In the genomic region with DNA sequence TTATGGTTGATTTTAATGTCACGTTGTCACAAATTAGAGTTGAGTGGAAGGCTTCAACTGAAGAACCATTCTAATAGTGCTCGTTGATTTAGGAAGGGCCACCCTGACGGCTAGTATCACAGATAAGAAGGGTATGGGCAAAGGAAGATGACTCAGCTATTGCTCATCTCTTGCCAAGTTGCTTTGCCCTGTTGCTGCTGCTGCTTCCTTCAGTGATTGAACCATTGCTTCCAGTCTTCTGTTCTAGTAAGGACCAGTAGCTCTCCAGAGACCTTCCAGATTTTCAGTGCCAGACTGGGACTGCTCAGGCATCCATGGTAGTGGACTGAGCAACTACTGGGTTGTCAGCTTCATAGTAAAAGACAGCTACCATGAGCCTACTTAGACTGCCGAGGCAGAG, we compare ENCODE assay signal across 18 mouse cellular contexts. TPM values are rescaled to one million over a fixed set of nuclear protein-coding genes. Genes with fewer than 3 reads are reported as not detected.
DNase-seq lines count a peak whose midpoint lies in the region; ATAC-seq lines count a peak whose summit lies in the region.
"Had no signal": no experiment of that assay in that cellular context is flagged by ENCODE, and none has a peak within 500 bp of the region (broad histone marks: within the 10 kb centered on the region; RNA-seq: fewer than 3 reads in every experiment).

No protein-coding gene starts in this region.

- ATAC-seq in liver, embryonic 12.5 days, result peak; percentile 94
- peak; percentile 92 for ATAC-seq in megakaryocyte progenitor cell, adult 5-6 weeks (replicated peaks; ENCODE audit: poor library complexity)
- ATAC-seq: forebrain, postnatal 0 days; midbrain, embryonic 13.5 days had no signal

- 29% methylated on average over 4 of the region's 4 CpGs for WGBS in liver, embryonic 12.5 days (ENCODE audit: insufficient replicate concordance)

- H3K9ac ChIP-seq in liver, embryonic 12.5 days, result peak overlapping the region; percentile 51; the same call in 1 of the 2 replicates
- H3K9ac ChIP-seq: forebrain, postnatal 0 days; midbrain, embryonic 13.5 days had no signal

- H3K9me3 ChIP-seq in liver, embryonic 12.5 days (replicated peaks), result no peaks in the 10 kb centered on the region
- H3K9me3 ChIP-seq: embryonic facial prominence, embryonic 10.5 days; midbrain, embryonic 13.5 days had no signal

- H3K36me3 ChIP-seq in liver, embryonic 12.5 days, result peaks cover 14% of the 10 kb centered on the region
- H3K36me3 ChIP-seq: embryonic facial prominence, embryonic 10.5 days; midbrain, embryonic 13.5 days had no signal

- peak; percentile 15 to 68 for DNase-seq in adrenal gland, adult (ENCODE audit: inconsistent age in 2 of 2, low spot score in 1 of 2)
- DNase-seq in adrenal gland, adult 2 months, result no peak
- peak; percentile 62 for DNase-seq in c-Kit-negative CD71-positive TER-119-positive erythroid progenitor cells, embryonic 14.5 days (ENCODE audit: low read depth, low spot score)
- DNase-seq in cerebellum, postnatal 14 days, result no peak
- DNase-seq in kidney, postnatal 25 days, result no peak
- no peak for DNase-seq in kidney, postnatal 4 days
- DNase-seq: cerebellum, adult 11 months; cerebellum, postnatal 25 days; forebrain, postnatal 0 days; heart, adult 18-20 months; kidney, adult 9 months; left cerebral cortex, postnatal 4 days; lung, adult 2 months; lung, postnatal 36 days had no signal

- no peak overlapping the region for H3K4me3 ChIP-seq in liver, embryonic 12.5 days
- H3K4me3 ChIP-seq: embryonic facial prominence, embryonic 10.5 days; midbrain, embryonic 13.5 days had no signal

- peaks cover 26% of the 10 kb centered on the region for H3K4me1 ChIP-seq in liver, embryonic 12.5 days
- H3K4me1 ChIP-seq: embryonic facial prominence, embryonic 10.5 days; midbrain, embryonic 13.5 days had no signal

- peak overlapping the region; percentile 86 for H3K27ac ChIP-seq in liver, embryonic 12.5 days
- H3K27ac ChIP-seq: embryonic facial prominence, embryonic 10.5 days; midbrain, embryonic 13.5 days had no signal

- H3K27me3 ChIP-seq in liver, embryonic 12.5 days (replicated peaks), result no peaks in the 10 kb centered on the region
- H3K27me3 ChIP-seq: midbrain, embryonic 13.5 days had no signal

- H3K4me2 ChIP-seq in liver, embryonic 12.5 days, result peak overlapping the region; percentile 43
- H3K4me2 ChIP-seq: midbrain, embryonic 13.5 days had no signal

RNA-seq across cellular contexts. Expression of a gene that starts 11.7 kb away (rescaled TPM):
- total RNA-seq in adrenal gland, adult 2 months (2021), result 10 to 100 TPM; 11.3 to 14.8 TPM
- 1.7 and 2.0 TPM in 2 replicates for polyA plus RNA-seq in adrenal gland, adult 2 months (2012; rRNA removed)
- polyA plus RNA-seq in liver, embryonic 12.5 days (2016; fragmentation: Nextera tagmentation; extraction: Ambion mirVana), result 2.1 and 2.2 TPM in 2 replicates
- total RNA-seq in megakaryocyte progenitor cell, adult 5-6 weeks (2015), result 7.7 and 11.7 TPM in 2 replicates
- total RNA-seq in megakaryocyte progenitor cell, adult 5-6 weeks (2017), result 85.8 and 90.5 TPM in 2 replicates

RNA-seq across cellular contexts. Expression of a gene that starts 13.1 kb away (rescaled TPM):
- 10 to 100 TPM; 44.2 to 71.4 TPM for total RNA-seq in adrenal gland, adult 2 months (2021)
- 1.0 and 1.2 TPM in 2 replicates for polyA plus RNA-seq in adrenal gland, adult 2 months (2012; rRNA removed)
- 26.5 and 27.9 TPM in 2 replicates for polyA plus RNA-seq in liver, embryonic 12.5 days (2016; fragmentation: Nextera tagmentation; extraction: Ambion mirVana)
- total RNA-seq in megakaryocyte progenitor cell, adult 5-6 weeks (2015), result 297 TPM in 2 replicates
- total RNA-seq in megakaryocyte progenitor cell, adult 5-6 weeks (2017), result 260 and 272 TPM in 2 replicates

RNA-seq across cellular contexts. Expression of a gene that starts 27.8 kb away (rescaled TPM):
- 100 to 1,000 TPM; 118 to 129 TPM for total RNA-seq in adrenal gland, adult 2 months (2021)
- polyA plus RNA-seq in adrenal gland, adult 2 months (2012; rRNA removed), result 2.6 and 2.7 TPM in 2 replicates
- polyA plus RNA-seq in liver, embryonic 12.5 days (2016; fragmentation: Nextera tagmentation; extraction: Ambion mirVana), result 128 and 134 TPM in 2 replicates
- total RNA-seq in megakaryocyte progenitor cell, adult 5-6 weeks (2015), result 492 and 526 TPM in 2 replicates
- total RNA-seq in megakaryocyte progenitor cell, adult 5-6 weeks (2017), result 951 and 1,054 TPM in 2 replicates

RNA-seq across cellular contexts. Expression of a gene that starts 33.6 kb away (rescaled TPM):
- 1 to 10 TPM; 3.7 to 6.5 TPM for total RNA-seq in adrenal gland, adult 2 months (2021)
- 3.7 TPM in 2 replicates for polyA plus RNA-seq in adrenal gland, adult 2 months (2012; rRNA removed)
- 5.3 and 6.2 TPM in 2 replicates for polyA plus RNA-seq in liver, embryonic 12.5 days (2016; fragmentation: Nextera tagmentation; extraction: Ambion mirVana)
- total RNA-seq in megakaryocyte progenitor cell, adult 5-6 weeks (2015), result 105 and 131 TPM in 2 replicates
- 118 and 137 TPM in 2 replicates for total RNA-seq in megakaryocyte progenitor cell, adult 5-6 weeks (2017)

RNA-seq across cellular contexts. Expression of a gene that starts 35.0 kb away (rescaled TPM):
- total RNA-seq in adrenal gland, adult 2 months (2021), result 1 to 10 TPM; 2.9 to 6.4 TPM
- 2.5 and 3.2 TPM in 2 replicates for polyA plus RNA-seq in adrenal gland, adult 2 months (2012; rRNA removed)
- polyA plus RNA-seq in liver, embryonic 12.5 days (2016; fragmentation: Nextera tagmentation; extraction: Ambion mirVana), result 1.2 and 3.1 TPM in 2 replicates
- 1.9 and 3.4 TPM in 2 replicates for total RNA-seq in megakaryocyte progenitor cell, adult 5-6 weeks (2015)
- 229 and 1,060 TPM in 2 replicates for total RNA-seq in megakaryocyte progenitor cell, adult 5-6 weeks (2017)
- polyA plus RNA-seq: forebrain, postnatal 0 days had no signal

Comparison
In these comparisons a context has a peak if more than half of its experiments do, and no peak if none do; other contexts are left out.
1. DNase-seq: peak in adrenal gland, adult (2 of 2) and c-Kit-negative CD71-positive TER-119-positive erythroid progenitor cells, embryonic 14.5 days (single experiment); none in adrenal gland, adult 2 months (single experiment), cerebellum, postnatal 14 days (0 of 2), kidney, postnatal 25 days (0 of 2) and kidney, postnatal 4 days (0 of 2).